Mouse (Mus musculus) urinary bladder, postnatal 14 days (tissue): Measurements from ENCODE around the gene Gmpr.

Experiments used
- DNase-seq: peaks from one replicate; pipeline ENCODE4 v3.0.0; 2021; ENCODE audit warnings: low spot score

The Gmpr gene

GRCm38 (mm10) chr13:45502791-45503190 is 4.5 kb upstream of the Gmpr start:
- DNase-seq = no peak

GRCm38 (mm10) chr13:45505546-45505945 is 1.7 kb upstream of the Gmpr start:
- no peak for DNase-seq

- DNase-seq = peak; percentile 71
Observed at GRCm38 (mm10) chr13:45508495-45508894, 1.3 kb downstream of the Gmpr start.

DNA sequence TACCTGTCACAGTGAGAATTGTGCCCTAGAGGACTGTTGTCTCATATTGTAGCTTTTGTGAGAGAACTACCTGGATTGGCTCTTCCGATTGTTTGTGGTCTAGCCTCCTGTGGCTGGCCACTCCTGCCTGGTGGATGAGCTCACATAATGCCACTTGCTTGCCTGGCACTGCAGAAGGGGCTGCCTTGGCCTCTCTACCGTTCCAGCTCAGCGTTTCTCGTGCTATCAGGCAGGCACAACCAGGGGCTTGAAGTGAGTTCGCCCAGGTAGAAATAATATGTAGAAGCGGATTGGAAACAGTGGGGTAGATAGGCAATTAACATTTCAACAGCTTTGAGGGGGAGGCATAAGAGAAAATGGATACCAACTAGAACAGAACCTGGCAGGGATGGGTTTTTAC is 2.1 kb downstream of the Gmpr start:
- DNase-seq = no peak

GRCm38 (mm10) chr13:45511706-45512435 is 4.6 kb downstream of the Gmpr start:
- no peak for DNase-seq

- no peak for DNase-seq
Observed at GRCm38 (mm10) chr13:45512531-45512930, 5.3 kb downstream of the Gmpr start.

DNA sequence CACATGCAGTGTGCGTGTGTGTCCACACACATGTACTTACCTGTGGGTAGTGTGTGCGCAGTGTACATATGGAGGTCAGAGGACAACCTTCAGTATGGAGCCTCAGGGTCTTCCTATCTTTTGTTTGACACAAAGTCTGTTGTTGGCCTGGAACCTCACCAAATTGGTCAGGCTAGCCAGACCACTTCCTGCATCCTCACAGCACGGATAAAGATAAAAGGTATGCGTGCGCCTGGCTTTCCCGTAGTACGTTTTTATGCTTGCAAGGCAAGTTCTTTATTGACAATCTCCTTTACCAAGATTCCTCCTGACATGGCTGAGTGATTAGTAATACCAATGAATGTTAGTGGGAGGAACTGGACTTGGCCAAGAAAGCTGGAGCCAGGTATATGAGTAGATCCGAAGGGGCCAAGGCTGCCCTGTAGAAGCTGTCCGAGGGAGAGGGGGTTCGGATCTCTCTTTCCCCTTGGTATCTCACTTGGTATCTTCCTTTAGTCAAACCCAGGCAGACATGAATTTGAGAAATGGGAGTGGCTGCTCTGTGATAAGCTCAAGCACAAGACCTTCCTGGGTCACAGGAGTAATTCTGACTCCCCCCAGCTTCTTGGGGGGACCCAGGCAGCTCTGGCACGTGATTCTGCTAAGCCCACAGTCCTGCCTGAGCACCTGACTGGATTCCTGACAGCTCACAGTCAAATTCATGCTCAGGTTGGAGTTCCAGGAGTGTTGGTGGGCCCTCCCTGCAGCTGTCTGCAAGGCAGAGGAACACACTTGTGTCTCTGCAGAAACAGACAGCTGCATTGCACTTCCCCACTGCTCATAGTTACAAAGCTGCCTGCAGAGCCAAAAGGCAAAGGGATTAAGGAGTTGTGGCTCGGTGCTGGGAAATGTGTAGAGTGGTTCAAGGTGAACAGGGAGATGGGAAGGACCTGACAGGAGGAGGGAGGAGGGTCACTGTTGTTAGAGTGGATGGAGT is 6.1 kb downstream of the Gmpr start:
- peak; percentile 41 for DNase-seq

- DNase-seq = no peak
Observed at GRCm38 (mm10) chr13:45514115-45514514, 6.9 kb downstream of the Gmpr start.

DNA sequence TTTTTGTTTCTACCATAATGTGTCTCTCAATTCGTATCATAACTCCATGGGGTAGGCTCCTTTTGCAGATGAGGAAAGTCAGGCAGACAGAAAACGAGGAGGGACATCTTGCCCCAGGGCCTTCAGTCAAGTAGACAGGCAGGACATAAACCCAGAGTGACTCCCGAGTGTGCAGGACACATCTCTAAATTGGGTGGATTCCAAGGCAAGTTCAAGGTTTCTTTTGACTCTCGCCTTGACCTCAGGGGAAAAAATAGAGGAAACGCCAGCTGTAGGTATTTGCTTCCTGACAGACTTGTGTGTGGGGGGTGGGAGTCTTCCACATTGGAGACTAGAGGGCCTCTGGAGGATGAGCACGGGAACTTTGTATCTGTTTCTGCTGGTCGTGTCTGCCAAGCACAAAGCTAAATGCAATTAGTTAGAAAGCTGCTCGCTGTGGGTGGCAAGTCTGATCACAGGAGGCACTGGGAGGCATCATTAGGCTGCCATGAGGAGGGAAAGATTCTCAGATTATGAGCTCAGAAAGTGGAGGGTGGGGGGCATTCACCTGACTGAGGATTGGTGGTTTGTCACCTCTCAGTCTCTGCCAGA is 7.7 kb downstream of the Gmpr start:
- DNase-seq = no peak

DNA sequence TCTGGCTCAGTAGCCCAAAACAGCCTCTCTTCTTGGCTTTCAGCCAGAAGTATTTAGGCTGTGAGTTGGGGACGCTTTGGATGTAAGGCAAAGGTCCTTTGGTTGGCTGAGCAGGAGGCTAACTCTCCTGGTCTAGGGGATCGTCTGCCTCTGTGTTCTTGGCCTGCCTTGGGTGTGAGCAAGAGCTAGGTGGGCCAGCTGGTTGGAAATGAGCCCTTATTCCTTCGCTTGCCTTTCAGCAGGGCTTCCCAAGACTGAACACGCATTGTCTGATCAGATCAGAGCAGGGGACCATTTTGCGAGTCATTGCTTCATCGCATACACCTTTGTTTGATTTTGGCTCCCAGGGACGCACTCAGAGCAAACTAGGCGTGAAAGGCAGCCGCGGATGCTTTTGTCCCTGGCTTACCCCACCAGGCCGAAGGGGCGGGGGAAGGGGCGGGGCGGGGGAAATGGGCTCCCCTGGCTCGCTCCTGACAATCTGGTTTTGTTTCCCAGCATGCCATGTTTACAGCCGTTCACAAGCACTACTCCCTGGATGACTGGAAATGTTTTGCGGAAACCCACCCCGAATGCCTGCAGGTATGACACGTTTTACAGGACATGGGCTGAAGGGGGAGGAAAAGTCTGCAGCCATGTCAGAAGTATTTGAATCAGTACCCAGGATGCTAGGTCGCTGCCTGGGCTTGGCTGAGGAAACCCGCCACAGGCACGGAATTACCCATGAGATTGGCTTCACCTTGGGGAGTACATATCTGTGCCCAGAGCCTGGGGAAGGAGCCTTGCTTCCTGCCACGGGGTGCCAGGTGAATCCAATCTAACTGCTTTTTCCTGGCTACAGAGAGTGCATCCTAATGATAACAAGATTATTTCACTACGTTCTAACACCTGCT is 9.5 kb downstream of the Gmpr start:
- DNase-seq = peak; percentile 67

DNA sequence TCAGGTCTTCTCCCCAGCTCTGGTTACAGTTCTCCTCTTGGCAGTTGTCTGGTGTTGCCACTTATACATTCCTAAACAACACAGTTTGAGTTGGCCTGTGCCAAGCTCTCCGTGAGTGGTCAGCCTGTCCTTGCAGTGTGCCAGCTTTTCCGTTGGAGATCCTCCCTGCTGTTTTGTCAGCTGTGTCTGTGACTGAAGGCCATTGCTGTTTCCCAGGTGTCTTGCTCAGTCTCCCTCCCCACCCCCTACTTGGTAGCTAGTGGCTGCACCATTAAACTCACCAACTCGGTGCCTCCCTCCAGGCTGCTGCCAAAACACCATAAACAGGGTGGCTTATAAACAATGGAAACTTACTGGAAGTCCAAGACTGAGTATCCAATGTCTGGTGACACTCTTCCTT is 17.1 kb downstream of the Gmpr start:
- DNase-seq = no peak

DNA sequence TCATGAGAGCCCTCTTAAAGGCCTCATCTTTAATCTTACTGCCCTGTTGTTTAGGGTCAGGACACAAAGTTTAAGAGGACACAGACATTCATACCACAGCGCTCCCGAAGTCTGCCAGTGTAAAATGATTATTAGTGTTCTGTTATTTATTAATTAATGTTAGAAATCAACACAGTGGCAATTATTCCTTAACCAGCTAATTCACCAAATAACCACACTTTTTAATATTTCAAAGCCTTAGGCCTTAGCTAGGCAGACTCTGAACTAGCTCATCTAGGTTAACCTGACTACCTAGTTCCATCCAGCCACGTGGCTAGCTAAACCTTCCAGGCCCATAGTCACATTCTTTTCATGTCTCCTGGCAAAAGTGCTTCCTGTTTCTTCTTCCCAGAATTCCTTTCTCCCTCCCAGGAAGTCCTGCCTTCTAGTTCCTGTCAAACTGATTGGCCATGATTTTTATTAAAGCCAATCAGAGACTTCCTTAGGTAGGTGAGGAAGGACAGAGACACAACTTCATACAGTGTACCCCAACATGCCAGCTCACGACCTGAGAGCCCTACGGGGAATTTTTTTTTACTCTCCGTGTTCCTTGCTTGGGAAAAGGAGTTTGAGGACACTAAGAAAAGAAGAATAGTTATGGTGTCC is 17.7 kb downstream of the Gmpr start:
- no peak for DNase-seq

GRCm38 (mm10) chr13:45526230-45526629 is 19.0 kb downstream of the Gmpr start:
- DNase-seq = no peak

- no peak for DNase-seq
Observed at GRCm38 (mm10) chr13:45527232-45527964, 20.2 kb downstream of the Gmpr start.

DNA sequence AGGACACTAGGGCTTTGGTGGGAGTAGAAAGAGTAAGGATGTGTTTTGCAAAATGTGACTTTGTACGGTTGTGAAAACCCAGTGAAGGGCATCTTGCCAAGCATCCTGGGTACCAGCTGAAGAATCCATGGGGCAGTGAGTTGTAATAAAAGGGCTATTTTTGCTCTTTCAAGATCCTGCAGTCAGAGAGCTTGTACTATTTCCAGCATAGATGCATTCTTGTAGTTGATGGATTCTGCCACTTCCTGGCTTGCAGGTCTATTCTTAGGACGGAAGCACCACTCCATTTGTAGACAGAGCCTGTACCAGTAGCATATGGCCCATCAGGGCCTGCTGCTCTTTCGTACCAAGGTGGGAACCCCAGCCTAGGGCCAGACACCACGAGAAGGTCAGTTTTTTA is 21.5 kb downstream of the Gmpr start:
- no peak for DNase-seq

DNA sequence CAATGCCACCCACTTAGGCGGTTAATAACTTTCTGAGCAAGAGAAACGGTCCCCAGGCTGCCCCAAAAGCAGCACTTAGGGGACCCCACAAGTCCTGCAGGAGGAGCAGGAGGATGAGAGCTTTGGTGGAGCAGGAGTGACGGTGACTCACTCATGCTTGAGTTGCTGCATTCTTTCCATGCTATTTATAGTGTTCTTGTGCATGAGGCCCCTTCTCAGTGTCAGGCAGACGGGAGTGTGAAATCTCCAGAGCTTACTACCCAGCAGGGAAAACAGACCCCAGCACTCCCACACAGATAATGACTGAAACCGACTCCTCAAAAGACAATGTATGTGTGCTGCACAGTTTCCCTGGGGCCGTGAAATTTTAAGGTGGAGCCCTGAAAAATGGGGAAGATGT is 23.5 kb downstream of the Gmpr start:
- peak; percentile 26 for DNase-seq

DNA sequence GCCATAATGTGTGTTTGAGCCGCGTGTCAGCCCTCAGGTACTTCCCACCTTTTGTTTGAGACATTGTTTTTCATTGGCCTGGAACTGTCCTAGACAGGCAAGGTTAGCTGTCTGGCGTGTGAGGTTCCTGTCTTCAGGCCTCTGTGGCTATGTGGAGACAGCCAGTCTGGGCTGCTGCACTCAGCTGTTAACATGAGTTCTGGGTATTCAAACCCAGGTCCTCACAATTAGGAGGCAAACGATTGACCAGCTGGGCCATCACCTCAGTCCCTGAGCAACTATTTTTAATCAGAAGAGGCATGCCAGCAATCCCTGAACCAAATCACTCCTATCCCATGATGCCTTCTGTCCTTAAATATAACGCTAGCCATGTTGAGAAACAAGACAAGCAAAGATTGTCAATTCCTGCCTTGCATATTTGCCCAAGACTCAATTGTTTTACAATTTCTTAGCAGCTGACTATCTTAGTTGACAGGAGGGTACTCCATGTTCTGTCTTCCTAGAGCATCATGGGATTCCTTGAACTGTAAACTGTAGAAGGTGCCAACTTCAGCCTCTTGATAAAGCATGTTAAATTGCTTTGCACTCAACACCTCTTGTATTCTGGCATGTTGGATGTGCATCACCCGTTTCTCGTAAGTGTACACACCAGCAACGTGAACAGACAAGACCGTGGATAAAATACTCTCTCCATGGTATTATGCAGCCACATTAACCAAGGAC is 28.6 kb downstream of the Gmpr start:
- DNase-seq = no peak

- no peak for DNase-seq
Observed at GRCm38 (mm10) chr13:45537110-45537509, 29.9 kb downstream of the Gmpr start.

- DNase-seq = no peak
Observed at GRCm38 (mm10) chr13:45538091-45538490, 30.8 kb downstream of the Gmpr start.
